Mouse (Mus musculus): ENCODE measurements around the gene Filip1.

The Filip1 gene

GRCm38 (mm10) chr9:79947973-79948372, 64.7 kb downstream of the Filip1 start:
- no peak for DNase-seq (ENCODE audit: low spot score)

GRCm38 (mm10) chr9:79947414-79947813, 65.2 kb downstream of the Filip1 start:
- DNase-seq (ENCODE audit: low spot score), result no peak

- DNase-seq (ENCODE audit: low spot score), result no peak
Observed at GRCm38 (mm10) chr9:79944872-79945271, 67.8 kb downstream of the Filip1 start.

- DNase-seq (ENCODE audit: low spot score), result no peak
Observed at GRCm38 (mm10) chr9:79943986-79944385, 68.7 kb downstream of the Filip1 start.

GRCm38 (mm10) chr9:79938416-79939206, 74.0 kb downstream of the Filip1 start:
- DNase-seq (ENCODE audit: low spot score), result no peak

- no peak for DNase-seq (ENCODE audit: low spot score)
Observed at GRCm38 (mm10) chr9:79937570-79937969, 75.1 kb downstream of the Filip1 start.

- DNase-seq (ENCODE audit: low spot score), result no peak
Observed at GRCm38 (mm10) chr9:79932578-79932977, 80.1 kb downstream of the Filip1 start.

GRCm38 (mm10) chr9:79928092-79928491, 84.6 kb downstream of the Filip1 start:
- DNase-seq (ENCODE audit: low spot score), result no peak

- DNase-seq (ENCODE audit: low spot score), result no peak
Observed at GRCm38 (mm10) chr9:79927156-79927870, 85.3 kb downstream of the Filip1 start.

- no peak for DNase-seq (ENCODE audit: low spot score)
Observed at GRCm38 (mm10) chr9:79926464-79927155, 86.0 kb downstream of the Filip1 start.

GRCm38 (mm10) chr9:79925950-79926349, 86.7 kb downstream of the Filip1 start:
- no peak for DNase-seq (ENCODE audit: low spot score)

GRCm38 (mm10) chr9:79923262-79923661, 89.4 kb downstream of the Filip1 start:
- DNase-seq (ENCODE audit: low spot score), result no peak

GRCm38 (mm10) chr9:79922493-79922760, 90.2 kb downstream of the Filip1 start:
- no peak for DNase-seq (ENCODE audit: low spot score)

- DNase-seq (ENCODE audit: low spot score), result no peak
Observed at GRCm38 (mm10) chr9:79921701-79922492, 90.8 kb downstream of the Filip1 start.

GRCm38 (mm10) chr9:79920540-79920933, 92.1 kb downstream of the Filip1 start:
- DNase-seq (ENCODE audit: low spot score), result no peak

GRCm38 (mm10) chr9:79919750-79920539, 92.7 kb downstream of the Filip1 start:
- DNase-seq (ENCODE audit: low spot score), result no peak

- DNase-seq (ENCODE audit: low spot score), result no peak
Observed at GRCm38 (mm10) chr9:79919303-79919721, 93.3 kb downstream of the Filip1 start.

GRCm38 (mm10) chr9:79918325-79919117, 94.1 kb downstream of the Filip1 start:
- DNase-seq (ENCODE audit: low spot score), result no peak

GRCm38 (mm10) chr9:79914276-79914675, 98.4 kb downstream of the Filip1 start:
- DNase-seq (ENCODE audit: low spot score), result no peak

- no peak for DNase-seq (ENCODE audit: low spot score)
Observed at GRCm38 (mm10) chr9:79912971-79913370, 99.7 kb downstream of the Filip1 start.

- no peak for DNase-seq (ENCODE audit: low spot score)
Observed at GRCm38 (mm10) chr9:79910166-79910565, 102.5 kb downstream of the Filip1 start.
